Mouse (Mus musculus): Measurements from ENCODE around the gene Ptpn23. TPM values are rescaled to one million over a fixed set of nuclear protein-coding genes. Genes with fewer than 3 reads are reported as not detected.
"Not testable (repeated sequence)": the region's sequence is repeated elsewhere in the genome, so short reads cannot be mapped to it uniquely, and the experiment has no call there.

Ptpn23 gene
- total RNA-seq, 2 experiments from 2014 or later = 2.1 to 2.6 TPM

DNA sequence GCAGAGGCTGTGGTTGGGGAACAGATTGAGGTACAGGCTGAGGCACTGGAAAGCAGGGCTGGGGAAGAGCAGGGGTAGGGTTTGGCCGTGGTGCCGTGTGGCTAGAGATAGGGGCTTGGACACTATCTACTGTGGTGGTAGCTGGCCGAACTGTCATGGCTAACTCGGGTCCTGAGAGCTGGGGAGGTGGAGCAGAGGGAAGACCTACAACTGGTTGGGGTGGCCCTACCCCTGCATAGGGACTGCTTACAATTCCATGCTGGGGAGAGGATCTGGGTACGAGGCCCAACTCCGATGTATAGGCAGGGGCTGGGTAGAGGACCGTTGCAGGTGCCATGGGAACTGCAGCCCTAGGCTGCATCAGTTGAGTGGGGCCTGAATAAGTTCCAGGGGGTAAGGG lies 20.0 kb downstream of the Ptpn23 start:
- no peak for ATAC-seq (replicated peaks; ENCODE audit: low FRiP score, poor library complexity, severe bottlenecking)

DNA sequence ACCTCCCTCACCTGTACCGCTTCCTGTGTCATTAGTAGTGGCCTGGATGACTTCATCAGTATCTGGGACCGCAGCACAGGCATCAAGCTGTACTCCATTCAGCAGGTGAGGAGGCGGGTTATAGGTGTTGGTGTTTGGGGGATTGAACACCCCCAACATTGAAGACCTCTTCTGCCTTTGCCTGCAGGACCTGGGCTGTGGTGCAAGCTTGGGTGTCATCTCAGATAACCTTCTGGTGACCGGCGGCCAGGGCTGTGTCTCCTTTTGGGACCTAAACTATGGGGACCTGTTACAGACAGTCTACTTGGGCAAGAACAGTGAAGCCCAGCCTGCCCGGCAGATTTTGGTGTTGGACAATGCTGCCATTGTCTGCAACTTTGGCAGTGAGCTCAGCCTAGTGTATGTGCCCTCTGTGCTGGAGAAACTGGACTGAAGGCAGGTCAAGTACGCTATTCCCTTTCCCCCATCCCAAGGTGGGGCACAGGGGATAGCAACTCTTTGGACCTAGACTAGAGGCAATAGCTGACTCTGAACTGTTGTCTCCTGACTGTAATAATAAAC lies 23.6 kb downstream of the Ptpn23 start:
- no peak for ATAC-seq (replicated peaks; ENCODE audit: low FRiP score, poor library complexity, severe bottlenecking)

DNA sequence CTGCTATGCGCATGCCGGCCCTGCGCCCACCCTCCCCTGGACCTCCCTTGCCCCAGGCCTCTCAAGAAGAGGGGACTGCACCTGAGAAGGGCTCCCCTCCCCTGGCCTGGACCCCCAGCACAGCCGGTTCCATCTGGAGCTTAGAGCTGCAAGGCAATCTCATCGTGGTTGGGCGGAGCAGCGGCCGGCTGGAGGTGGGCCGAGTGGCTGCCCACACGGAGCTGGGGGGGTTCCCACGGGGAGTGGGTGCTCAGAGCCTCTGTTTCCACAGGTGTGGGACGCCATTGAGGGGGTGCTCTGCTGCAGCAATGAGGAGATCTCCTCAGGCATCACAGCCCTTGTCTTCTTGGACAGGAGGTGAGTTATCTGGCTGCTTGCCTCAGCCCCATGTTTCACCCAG lies 26.7 kb downstream of the Ptpn23 start:
- no peak for ATAC-seq (replicated peaks; ENCODE audit: low FRiP score, poor library complexity, severe bottlenecking)

DNA sequence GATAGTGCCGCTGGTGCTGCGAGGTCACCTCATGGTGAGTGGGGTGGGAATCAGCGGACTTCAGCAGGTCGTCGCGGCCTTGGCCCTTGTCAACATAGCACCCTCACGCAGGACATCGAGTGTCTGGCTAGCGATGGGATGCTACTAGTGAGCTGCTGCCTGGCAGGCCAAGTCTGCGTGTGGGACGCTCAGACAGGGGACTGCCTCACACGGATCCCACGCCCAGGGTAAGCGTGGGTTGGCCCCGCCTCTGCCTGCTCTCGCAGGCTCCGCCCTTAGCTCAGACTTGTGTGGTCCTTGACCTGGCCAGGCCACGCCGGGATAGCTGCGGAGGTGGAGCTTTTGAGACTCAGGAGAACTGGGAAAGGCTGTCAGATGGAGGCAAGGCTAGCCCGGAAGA lies 27.4 kb downstream of the Ptpn23 start:
- no peak for ATAC-seq (replicated peaks; ENCODE audit: low FRiP score, poor library complexity, severe bottlenecking)

DNA sequence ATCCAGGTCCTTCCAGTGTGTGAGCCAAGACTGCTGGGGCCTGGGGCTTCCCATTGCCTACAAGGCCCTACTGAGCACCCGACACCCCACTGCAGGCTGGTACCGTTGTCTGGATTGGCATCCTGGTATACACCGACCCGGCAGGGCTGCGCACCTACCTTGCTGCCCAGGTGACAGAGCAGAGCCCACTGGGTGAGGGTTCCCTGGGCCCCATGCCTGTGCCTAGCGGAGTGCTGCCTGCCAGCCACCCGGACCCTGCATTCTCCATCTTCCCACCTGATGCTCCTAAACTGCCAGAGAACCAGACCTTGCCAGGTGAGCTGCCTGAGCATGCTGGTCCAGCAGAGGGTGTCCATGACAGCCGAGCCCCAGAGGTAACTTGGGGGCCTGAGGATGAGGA lies 28.7 kb downstream of the Ptpn23 start:
- no peak for ATAC-seq (replicated peaks; ENCODE audit: low FRiP score, poor library complexity, severe bottlenecking)

DNA sequence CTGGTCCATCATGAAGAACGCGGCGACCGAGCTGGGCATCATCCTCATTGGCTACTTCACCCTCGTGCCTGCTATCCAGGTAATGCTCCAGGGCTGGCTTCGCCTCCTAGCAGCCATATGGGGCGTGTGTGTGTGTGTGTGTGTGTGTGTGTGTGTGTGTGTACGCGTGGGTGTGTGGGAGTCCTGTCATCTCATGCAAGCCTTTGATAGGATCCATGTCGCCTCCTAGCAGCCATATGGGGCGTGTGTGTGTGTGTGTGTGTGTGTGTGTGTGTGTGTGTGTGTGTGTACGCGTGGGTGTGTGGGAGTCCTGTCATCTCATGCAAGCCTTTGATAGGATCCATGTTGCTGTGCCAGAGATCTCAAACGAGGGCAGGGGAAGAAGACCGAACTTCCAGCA lies 30.4 kb downstream of the Ptpn23 start:
- ATAC-seq (replicated peaks; ENCODE audit: low FRiP score, poor library complexity, severe bottlenecking) = not testable (repeated sequence)

DNA sequence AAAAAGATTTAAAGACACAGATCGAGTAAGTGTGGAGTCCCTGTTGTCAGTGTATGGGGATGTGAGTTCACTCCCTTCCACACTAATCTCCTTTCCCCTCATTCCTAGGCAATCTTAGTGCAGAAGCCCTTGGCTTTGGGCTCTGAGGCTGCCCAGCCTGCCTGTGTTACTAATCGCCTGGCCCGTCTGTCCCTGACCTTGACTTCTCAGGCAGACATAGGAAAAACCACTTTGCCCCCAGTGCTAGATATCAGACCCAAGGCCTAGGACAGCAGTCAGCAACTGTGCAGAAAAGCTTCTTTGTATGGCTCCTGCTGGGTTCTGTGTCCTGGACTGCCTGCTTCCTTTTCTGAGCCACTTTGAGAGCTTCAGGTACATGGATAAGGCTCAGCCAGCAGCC lies 32.3 kb downstream of the Ptpn23 start:
- no peak for ATAC-seq (replicated peaks; ENCODE audit: low FRiP score, poor library complexity, severe bottlenecking)

DNA sequence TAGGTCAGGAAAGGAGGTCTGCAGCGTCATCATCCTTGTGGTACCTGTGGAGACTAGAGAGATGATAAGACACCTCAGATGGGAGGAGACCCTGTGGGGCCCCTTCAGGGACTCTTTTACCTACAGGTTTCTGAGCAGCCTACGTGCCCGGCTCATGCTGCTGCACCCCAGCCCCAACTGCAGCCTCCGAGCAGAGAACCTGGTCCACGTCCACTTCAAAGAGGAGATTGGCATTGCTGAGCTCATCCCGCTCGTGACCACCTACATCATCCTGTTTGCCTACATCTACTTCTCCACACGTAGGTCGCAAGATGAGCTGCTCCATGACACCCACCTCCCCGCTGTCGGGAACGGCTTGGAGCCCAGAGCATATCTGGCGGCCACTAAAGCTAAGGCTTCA lies 34.1 kb downstream of the Ptpn23 start:
- ATAC-seq (replicated peaks; ENCODE audit: low FRiP score, poor library complexity, severe bottlenecking) = no peak

DNA sequence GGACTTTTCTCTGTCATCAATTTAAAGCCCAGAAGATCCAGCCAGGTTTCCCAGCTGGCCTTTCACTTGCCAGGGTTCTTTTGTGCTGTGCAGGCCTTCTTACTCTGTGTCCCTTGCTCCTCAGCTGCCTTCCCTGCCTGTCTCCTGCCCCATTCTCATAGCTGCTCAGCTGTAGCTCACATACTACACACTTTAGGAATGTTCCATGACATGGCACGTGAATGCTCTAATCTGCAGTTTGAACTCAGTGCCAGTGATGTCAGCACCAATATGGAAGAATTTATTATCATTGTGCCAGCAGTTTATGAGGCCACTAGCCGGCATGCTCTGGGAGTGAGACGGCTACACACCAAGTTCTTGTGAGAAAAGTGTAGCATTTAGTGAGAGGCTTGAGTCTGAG lies 38.2 kb downstream of the Ptpn23 start:
- no peak for ATAC-seq (replicated peaks; ENCODE audit: low FRiP score, poor library complexity, severe bottlenecking)

DNA sequence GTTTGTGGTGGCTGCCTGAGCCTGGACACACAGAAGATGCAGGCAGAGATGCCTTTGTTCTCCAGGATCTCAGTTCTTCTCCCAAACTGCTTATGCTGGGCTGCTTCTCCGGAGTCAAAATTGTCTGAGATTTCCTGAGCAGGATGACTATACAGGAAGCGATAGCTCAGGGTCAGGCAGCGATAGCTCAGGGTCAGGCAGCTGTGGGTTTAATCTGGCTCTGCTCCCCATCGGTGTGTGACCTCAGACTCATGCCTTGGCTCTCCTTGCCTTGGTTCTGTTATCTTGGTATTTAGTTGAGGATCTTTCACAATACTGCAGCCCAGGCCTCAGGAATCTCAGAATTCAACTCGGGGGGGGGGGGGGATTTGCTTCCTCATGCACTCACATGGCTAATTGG lies 41.3 kb downstream of the Ptpn23 start:
- no peak for ATAC-seq (replicated peaks; ENCODE audit: low FRiP score, poor library complexity, severe bottlenecking)

DNA sequence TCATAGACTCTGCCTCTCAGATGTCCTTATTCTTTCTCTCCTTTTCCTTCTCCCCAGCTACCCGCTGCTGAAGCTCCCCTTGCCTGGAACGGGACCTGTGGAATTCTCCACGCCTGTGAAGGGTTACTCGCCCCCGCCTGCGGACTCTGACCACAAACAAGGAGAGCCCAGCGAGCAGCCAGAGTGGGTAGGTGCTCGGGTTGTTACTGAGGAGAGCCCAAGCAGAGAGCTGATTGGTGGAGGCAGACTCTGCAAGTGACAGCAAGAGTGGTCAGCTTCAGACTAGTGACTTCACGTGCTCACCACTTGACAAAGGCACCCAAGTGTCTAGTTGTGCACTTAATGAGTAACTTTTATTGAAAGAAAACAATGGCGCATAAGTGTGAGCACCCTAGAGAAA lies 45.7 kb downstream of the Ptpn23 start:
- no peak for ATAC-seq (replicated peaks; ENCODE audit: low FRiP score, poor library complexity, severe bottlenecking)

DNA sequence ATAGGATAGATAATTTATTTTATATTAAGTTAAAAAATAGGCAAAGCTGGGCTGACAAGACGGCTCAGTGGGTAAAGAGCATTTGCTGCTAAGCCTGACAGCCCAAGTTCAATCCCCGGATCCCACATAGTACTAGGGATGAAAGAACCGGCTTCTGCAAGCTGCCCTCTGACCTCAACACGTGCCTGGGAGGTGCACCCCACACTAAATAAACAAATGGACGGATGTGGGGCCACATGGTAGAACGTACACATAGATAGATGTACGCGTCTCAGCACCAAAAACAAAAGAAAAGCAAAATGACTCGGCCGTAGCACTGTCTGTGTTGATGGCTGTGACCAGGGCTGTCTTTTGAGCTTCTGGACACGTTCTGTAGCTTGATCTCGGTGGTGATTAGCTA lies 46.7 kb downstream of the Ptpn23 start:
- ATAC-seq (replicated peaks; ENCODE audit: low FRiP score, poor library complexity, severe bottlenecking) = no peak

DNA sequence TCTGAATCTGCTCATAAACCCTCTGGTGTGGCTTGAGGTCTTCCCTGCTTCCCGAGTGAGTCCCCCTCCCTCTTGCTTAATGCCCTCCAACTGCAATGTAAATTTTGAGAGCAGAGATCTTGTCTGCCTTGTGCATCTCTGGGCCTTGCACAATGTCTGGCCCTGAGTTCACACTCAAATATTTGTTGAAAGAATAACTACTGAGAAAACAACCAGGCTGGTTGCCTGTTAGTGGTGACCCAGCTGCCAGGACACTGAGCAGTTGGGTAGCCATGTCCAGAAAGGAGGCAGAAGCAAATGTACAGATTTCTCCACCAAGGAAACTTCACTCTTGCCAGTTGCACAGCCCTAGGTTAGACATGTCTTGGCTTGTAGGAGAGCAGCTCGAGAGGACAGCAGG lies 49.7 kb downstream of the Ptpn23 start:
- ATAC-seq (replicated peaks; ENCODE audit: low FRiP score, poor library complexity, severe bottlenecking) = no peak

DNA sequence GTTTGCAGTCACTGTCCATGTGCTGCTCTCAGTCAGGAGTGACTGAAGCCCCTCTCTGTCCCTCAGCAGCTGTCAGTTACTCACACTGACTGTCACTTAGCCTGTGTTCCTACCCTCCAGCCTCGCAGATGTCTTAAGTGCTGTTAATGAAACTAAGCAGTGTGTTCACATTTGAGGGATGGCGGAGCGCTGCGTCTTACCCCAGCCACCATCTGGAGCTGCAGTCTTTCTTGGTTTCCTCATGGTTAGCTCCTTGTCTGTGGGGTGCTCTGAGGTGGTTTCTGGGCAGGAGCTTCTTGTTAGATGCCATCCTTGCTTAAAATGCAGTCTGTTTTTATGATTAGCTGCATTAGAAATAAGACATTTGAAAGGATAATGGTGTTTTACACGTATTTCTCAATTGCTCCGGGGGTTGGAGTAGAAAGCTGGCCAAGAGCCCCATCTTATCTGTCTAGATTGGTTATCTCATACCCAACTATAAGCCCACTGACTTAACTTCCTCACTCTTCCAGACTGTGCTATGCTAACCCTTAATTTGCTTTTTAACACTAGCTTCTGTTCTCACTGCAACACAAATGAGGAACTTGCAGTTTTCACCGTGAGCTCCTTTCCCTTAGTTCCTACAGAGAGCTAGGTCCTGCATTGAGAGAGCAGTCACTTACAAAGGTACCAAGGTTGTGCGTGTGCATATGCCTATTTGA lies 55.9 kb downstream of the Ptpn23 start:
- no peak for ATAC-seq (replicated peaks; ENCODE audit: low FRiP score, poor library complexity, severe bottlenecking)

DNA sequence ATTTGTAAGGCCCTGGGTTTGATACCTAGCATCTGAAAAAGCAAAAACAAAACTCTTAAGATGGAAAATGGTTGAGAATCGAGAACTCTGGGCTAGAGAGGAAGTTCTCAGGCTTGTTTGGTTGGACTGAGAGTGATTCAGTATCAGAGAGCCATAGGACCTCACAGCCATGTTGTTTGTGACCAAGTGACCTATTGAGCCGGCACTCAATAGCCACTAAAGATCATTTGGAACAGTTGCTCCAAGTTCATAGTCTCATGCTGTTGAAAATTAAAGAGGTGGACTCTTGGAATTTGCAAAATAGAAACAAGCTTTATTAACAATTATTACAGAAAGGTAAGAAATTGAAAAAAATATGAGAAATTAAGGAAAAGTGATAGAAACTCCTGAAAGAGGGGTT lies 56.7 kb downstream of the Ptpn23 start:
- no peak for ATAC-seq (replicated peaks; ENCODE audit: low FRiP score, poor library complexity, severe bottlenecking)

DNA sequence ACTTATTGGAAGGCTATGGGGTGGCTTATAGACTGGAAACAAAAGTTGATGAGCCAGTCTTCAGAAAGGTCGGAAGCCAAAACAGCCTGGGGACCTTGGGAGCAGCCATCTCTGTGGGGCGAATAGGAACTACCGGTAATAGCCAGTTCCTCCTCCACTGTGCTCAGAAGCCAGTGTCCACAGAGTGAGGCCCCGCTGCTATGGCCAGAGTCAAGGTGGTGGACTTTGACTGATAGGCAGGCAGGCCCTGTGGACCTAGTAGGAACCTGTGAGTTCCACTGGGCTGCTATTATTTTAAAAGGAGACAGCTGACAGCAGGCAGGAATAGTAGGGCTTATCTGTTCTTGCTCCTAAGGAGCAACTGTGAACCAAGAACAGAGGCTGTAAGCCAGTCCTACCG lies 57.4 kb downstream of the Ptpn23 start:
- no peak for ATAC-seq (replicated peaks; ENCODE audit: low FRiP score, poor library complexity, severe bottlenecking)

DNA sequence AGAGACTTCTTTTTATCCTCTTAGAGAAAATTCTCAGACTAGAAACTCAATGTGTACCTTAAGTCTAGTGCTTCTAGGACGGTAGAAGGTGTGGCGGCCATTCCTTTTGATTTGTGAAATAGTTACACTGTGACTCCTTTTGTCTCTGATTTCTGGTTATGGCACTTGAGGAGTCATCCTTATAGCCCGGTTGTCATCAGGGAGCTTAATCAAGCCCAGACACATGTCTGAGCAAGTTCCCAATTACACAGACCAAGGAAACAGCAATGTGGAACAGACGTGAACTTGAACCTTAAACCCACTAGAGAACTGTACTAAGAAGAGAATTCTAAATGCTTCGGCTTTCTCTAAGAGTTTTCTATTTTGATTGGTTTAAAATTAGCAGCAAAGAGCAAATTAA lies 57.8 kb downstream of the Ptpn23 start:
- no peak for ATAC-seq (replicated peaks; ENCODE audit: low FRiP score, poor library complexity, severe bottlenecking)

DNA sequence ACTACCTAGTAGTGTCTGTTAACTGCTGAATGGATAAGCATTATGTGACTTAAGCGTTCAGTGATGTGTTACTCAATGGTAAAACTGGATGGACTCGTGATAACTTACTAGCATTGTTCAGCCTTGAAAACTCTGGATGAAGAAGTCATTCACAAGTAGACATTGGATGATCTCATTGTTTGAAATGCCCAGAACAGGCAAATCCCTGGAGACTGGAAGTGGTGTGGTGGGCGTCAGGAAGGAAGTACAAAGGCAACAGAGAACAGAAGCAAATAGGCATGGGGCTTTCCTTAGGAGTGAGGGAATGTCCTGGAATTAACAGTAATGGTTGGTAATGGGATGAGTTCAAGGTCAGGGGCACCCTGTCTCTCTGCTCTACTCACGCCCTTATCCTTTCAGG lies 59.1 kb downstream of the Ptpn23 start:
- no peak for ATAC-seq (replicated peaks; ENCODE audit: low FRiP score, poor library complexity, severe bottlenecking)

DNA sequence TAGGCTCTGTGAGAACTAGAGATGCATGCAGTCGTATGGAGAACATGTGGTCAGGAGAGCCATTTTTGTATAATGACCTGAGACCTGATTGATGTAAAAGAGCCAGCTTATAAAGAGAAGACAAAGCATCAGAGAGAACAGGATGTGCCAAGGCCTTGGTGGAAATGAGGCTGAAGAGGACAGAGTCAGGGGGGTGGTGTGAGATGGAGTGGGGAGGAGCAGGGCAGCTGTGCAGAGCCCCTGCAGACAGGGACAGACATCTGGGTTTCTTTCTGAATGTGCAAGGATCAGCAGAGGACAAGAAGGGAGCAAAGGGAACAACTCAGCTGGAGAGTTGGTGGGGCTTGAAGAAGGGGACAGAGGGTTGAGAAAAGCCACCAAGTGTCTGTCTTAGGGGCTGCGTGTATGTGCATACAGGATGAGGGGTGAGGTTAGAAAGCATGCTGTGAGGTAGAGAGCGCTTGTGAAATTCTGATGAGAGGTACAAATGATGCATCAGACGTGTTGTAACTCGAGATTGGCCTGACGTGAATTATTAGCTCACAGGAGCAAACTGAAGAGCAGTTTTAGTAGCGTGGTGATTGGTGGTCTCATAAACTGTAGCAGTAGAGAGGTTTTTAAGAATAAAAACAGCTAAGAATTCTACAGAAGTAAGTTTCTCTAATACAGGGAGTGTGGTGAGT lies 62.8 kb downstream of the Ptpn23 start:
- no peak for ATAC-seq (replicated peaks; ENCODE audit: low FRiP score, poor library complexity, severe bottlenecking)

DNA sequence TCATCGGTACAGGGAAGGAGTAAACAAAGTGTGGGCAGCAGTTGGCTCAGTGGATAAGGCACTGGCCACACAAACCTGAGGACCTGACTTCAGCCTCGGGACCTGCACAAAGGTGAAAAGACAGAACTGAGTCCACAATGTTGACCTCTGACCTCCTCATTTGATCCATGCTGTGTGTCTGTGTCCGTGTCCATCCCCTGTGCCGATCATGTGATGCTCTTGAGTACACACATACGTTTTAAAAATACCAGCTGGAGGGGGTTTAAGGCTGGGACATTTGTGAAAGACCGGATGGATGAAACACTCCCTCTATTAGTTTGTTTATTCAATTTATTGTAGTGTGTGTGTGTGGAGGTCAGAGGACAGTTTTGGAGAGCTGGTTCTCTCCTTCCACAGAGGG lies 64.2 kb downstream of the Ptpn23 start:
- ATAC-seq (replicated peaks; ENCODE audit: low FRiP score, poor library complexity, severe bottlenecking) = no peak

DNA sequence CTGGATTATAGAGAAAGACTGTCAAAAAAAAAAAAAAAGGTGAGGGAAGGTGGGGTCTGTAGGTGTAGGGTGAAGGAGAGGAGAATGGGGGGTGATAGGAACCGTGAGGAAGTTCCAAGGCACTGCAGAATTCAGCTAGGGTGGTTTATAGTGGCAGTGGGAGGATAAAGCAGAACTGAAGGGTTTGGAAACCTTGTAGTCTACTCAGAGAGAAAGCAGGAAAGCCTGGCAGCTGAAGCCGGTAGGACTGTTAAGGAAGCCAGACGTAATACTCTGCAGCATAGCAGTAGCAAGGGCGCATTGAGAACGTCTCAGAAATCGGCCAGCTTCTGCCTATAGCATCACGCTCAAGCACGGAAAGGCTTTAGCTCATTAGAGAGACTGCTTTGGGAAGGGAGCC lies 66.0 kb downstream of the Ptpn23 start:
- no peak for ATAC-seq (replicated peaks; ENCODE audit: low FRiP score, poor library complexity, severe bottlenecking)

Measured in erythroid progenitor cell, adult 5-6 weeks (primary cell).